Mouse (Mus musculus) limb, embryonic 12.5 days (tissue): ENCODE data around the gene Capn2. TPM values are rescaled to one million over a fixed set of nuclear protein-coding genes. Genes with fewer than 3 reads are reported as not detected.

Source experiments
- ATAC-seq: fragments of 200-750 bp; cut with Nextera tagmentation; 2 replicates; pipeline ENCODE4 v1.8.0; 2017; ENCODE audit warnings: low read depth, moderate TSS enrichment; ENCODE audit not compliant: insufficient number of reproducible peaks, insufficient read depth, low FRiP score, low TSS enrichment
- H3K27ac ChIP-seq: fragments of 300-500 bp; sonication (generic); 2 replicates; pipeline ENCODE4 v1.5.1; 2016; ENCODE audit warnings: mild to moderate bottlenecking, moderate library complexity
- H3K27me3 ChIP-seq: fragments of 300-500 bp; sonication (generic); 2 replicates; pipeline ENCODE4 v1.6.1; 2016; ENCODE audit warnings: mild to moderate bottlenecking, moderate library complexity
- H3K36me3 ChIP-seq: fragments of 300-500 bp; sonication (generic); 2 replicates; pipeline ENCODE4 v1.6.1; 2016; ENCODE audit warnings: mild to moderate bottlenecking, moderate library complexity
- H3K4me1 ChIP-seq: fragments of 300-500 bp; sonication (generic); replicated peaks from 2 replicates; pipeline ENCODE4 v1.6.1; 2016
- H3K4me2 ChIP-seq: fragments of 300-500 bp; sonication (generic); 2 replicates; pipeline ENCODE4 v1.6.1; 2016; ENCODE audit warnings: mild to moderate bottlenecking, moderate library complexity
- H3K4me3 ChIP-seq: fragments of 300-500 bp; sonication (generic); replicated peaks from 2 replicates; pipeline ENCODE4 v1.5.1; 2016; ENCODE audit warnings: mild to moderate bottlenecking
- H3K9ac ChIP-seq: fragments of 300-500 bp; sonication (generic); replicated peaks from 2 replicates; pipeline ENCODE4 v1.6.1; 2016; ENCODE audit warnings: mild to moderate bottlenecking, moderate library complexity
- H3K9me3 ChIP-seq: fragments of 300-500 bp; sonication (generic); 2 replicates; pipeline ENCODE4 v1.6.1; 2016; ENCODE audit warnings: mild to moderate bottlenecking, moderate library complexity
- WGBS: fragments of 180-500 bp; shearing (Covaris S2); methylation state at CpG from one replicate; pipeline ENCODE4 v1.1.7; 2016; 5-methylcytosine and 5-hydroxymethylcytosine counted together
- polyA plus RNA-seq: library from polyadenylated mRNA; unstranded; fragments of >200 nt; fragmentation: Nextera tagmentation; extraction: Ambion mirVana; gene quantifications from 2 replicates; pipeline ENCODE4 v1.2.1, GENCODE M21; 2016

Gene Capn2
- polyA plus RNA-seq, 1 experiment from 2014 or later: 134 TPM

DNA sequence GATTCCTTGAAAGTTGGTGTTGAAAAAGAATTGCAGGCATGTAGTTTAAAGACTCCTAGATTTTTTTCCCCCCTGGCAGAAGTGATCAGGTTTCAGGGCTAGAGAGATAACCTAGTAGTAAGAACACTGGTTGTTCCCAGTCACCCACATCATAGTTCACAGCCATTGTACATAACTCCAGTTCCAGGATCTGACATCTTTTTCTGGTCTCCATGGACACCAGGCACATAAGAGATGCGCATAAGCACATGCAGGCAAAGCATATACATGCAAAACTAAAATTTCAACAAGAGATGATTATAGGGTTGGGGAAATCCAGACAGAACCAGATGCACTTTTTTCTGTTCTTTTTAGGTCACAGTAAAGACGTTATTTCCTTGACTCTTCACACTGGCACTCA lies 62.3 kb downstream of the Capn2 start:
- 89% methylated on average over 2 of the region's 2 CpGs for WGBS
- no peaks in the 10 kb centered on the region for H3K9me3 ChIP-seq
- ATAC-seq: no peak
- H3K4me3 ChIP-seq: no peak overlapping the region
- H3K9ac ChIP-seq: no peak overlapping the region
- no peak overlapping the region for H3K4me2 ChIP-seq
- peaks cover 74% of the 10 kb centered on the region for H3K36me3 ChIP-seq
- H3K27ac ChIP-seq: no peak overlapping the region
- no peaks in the 10 kb centered on the region for H3K4me1 ChIP-seq
- H3K27me3 ChIP-seq: no peaks in the 10 kb centered on the region

DNA sequence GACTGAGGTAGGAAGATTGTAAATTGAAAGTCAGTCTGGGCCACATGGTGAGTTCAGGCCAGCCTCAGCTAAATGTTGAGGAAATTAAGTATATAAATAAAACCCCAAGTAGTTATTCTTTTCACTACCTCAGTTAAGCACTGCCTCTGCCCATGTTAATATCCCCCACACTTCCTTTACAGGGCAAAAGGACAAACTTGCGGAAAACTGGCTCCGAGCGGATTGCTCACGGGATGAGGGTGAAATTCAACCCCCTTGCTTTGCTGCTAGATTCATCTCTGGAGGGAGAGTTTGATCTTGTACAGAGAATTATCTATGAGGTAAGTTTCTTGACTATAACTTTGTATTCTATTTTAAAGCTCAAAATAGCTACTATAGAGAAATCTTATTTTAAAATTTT lies 64.9 kb downstream of the Capn2 start:
- Histone ChIP-seq H3K27ac (no peak overlapping the region), H3K4me3 (no peak overlapping the region), H3K9me3 (no peaks in the 10 kb centered on the region), H3K4me2 (no peak overlapping the region), H3K27me3 (no peaks in the 10 kb centered on the region), H3K36me3 (peaks cover 79% of the 10 kb centered on the region), H3K9ac (no peak overlapping the region), H3K4me1 (no peaks in the 10 kb centered on the region)
- ATAC-seq: no peak
- 71% methylated on average over 4 of the region's 4 CpGs for WGBS

GRCm38 (mm10) chr1:182448276-182449035 lies 69.0 kb downstream of the Capn2 start:
- no peak overlapping the region for H3K27ac ChIP-seq
- H3K27me3 ChIP-seq: no peaks in the 10 kb centered on the region
- peaks cover 80% of the 10 kb centered on the region for H3K36me3 ChIP-seq
- no peak overlapping the region for H3K4me2 ChIP-seq
- H3K9ac ChIP-seq: no peak overlapping the region
- H3K4me3 ChIP-seq: no peak overlapping the region
- no peaks in the 10 kb centered on the region for H3K9me3 ChIP-seq
- WGBS: 95% methylated on average over 14 of the region's 14 CpGs
- no peaks in the 10 kb centered on the region for H3K4me1 ChIP-seq
- ATAC-seq: no peak

- Histone ChIP-seq H3K36me3 (peaks cover 87% of the 10 kb centered on the region), H3K27ac (no peak overlapping the region), H3K9ac (no peak overlapping the region), H3K27me3 (no peaks in the 10 kb centered on the region), H3K4me3 (no peak overlapping the region), H3K4me2 (no peak overlapping the region), H3K9me3 (no peaks in the 10 kb centered on the region), H3K4me1 (no peaks in the 10 kb centered on the region)
- ATAC-seq: no peak
- 93% methylated on average over 2 of the region's 2 CpGs for WGBS
Observed at GRCm38 (mm10) chr1:182444116-182444515, 73.3 kb downstream of the Capn2 start.

- Histone ChIP-seq H3K27ac (no peak overlapping the region), H3K27me3 (no peaks in the 10 kb centered on the region), H3K4me3 (no peak overlapping the region), H3K36me3 (peaks cover 84% of the 10 kb centered on the region), H3K9ac (no peak overlapping the region), H3K4me2 (no peak overlapping the region), H3K4me1 (no peaks in the 10 kb centered on the region), H3K9me3 (no peaks in the 10 kb centered on the region)
- ATAC-seq: no peak
- WGBS: 90% methylated on average over 18 of the region's 18 CpGs
Observed at GRCm38 (mm10) chr1:182441791-182442473, 75.5 kb downstream of the Capn2 start.

- no peak overlapping the region for H3K4me3 ChIP-seq
- H3K27me3 ChIP-seq: no peaks in the 10 kb centered on the region
- 86% methylated on average over 5 of the region's 5 CpGs for WGBS
- peaks cover 78% of the 10 kb centered on the region for H3K36me3 ChIP-seq
- no peak overlapping the region for H3K4me2 ChIP-seq
- no peaks in the 10 kb centered on the region for H3K4me1 ChIP-seq
- no peak overlapping the region for H3K9ac ChIP-seq
- H3K27ac ChIP-seq: no peak overlapping the region
- H3K9me3 ChIP-seq: no peaks in the 10 kb centered on the region
- no peak for ATAC-seq
Observed at GRCm38 (mm10) chr1:182439546-182440222, 77.7 kb downstream of the Capn2 start.

GRCm38 (mm10) chr1:182436746-182437145 lies 80.7 kb downstream of the Capn2 start:
- 83% methylated on average over 5 of the region's 5 CpGs for WGBS
- H3K36me3 ChIP-seq: peaks cover 77% of the 10 kb centered on the region
- H3K4me2 ChIP-seq: no peak overlapping the region
- no peak overlapping the region for H3K4me3 ChIP-seq
- ATAC-seq: no peak
- no peak overlapping the region for H3K27ac ChIP-seq
- no peaks in the 10 kb centered on the region for H3K9me3 ChIP-seq
- H3K4me1 ChIP-seq: no peaks in the 10 kb centered on the region
- H3K9ac ChIP-seq: no peak overlapping the region
- no peaks in the 10 kb centered on the region for H3K27me3 ChIP-seq

- H3K9me3 ChIP-seq: no peaks in the 10 kb centered on the region
- H3K4me3 ChIP-seq: no peak overlapping the region
- ATAC-seq: no peak
- H3K36me3 ChIP-seq: peaks cover 72% of the 10 kb centered on the region
- H3K9ac ChIP-seq: no peak overlapping the region
- H3K27me3 ChIP-seq: no peaks in the 10 kb centered on the region
- H3K4me1 ChIP-seq: no peaks in the 10 kb centered on the region
- WGBS: 95% methylated on average over 3 of the region's 3 CpGs
- no peak overlapping the region for H3K4me2 ChIP-seq
- no peak overlapping the region for H3K27ac ChIP-seq
Observed at GRCm38 (mm10) chr1:182432059-182432458, 85.3 kb downstream of the Capn2 start.

DNA sequence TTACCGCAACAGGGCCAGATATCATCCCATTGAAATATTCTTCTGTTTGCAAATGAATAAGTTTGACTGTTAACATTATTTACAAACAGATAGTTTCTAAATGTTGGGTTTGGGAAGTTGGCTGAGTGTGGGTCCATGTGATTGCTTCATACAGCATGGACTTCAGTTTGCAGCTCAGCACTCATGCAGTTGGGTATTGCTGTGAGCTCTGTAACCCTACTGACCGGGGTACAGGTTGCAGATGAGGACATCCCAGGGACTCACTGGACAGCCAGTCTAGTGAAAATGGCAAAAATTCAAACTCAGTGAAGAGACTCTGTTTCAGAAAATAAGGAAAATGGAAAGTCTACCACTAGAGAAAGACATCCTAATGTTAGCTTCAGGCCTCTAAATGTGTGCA lies 86.7 kb downstream of the Capn2 start:
- Histone ChIP-seq H3K4me3 (no peak overlapping the region), H3K9me3 (no peaks in the 10 kb centered on the region), H3K27ac (no peak overlapping the region), H3K9ac (no peak overlapping the region), H3K4me1 (peaks cover 13% of the 10 kb centered on the region), H3K4me2 (no peak overlapping the region), H3K27me3 (no peaks in the 10 kb centered on the region), H3K36me3 (peaks cover 65% of the 10 kb centered on the region)
- 93% methylated on average over 2 of the region's 2 CpGs for WGBS
- no peak for ATAC-seq

GRCm38 (mm10) chr1:182429826-182430225 lies 87.6 kb downstream of the Capn2 start:
- Histone ChIP-seq H3K9me3 (no peaks in the 10 kb centered on the region), H3K9ac (no peak overlapping the region), H3K4me1 (peaks cover 20% of the 10 kb centered on the region), H3K27ac (no peak overlapping the region), H3K36me3 (peaks cover 58% of the 10 kb centered on the region), H3K4me3 (no peak overlapping the region), H3K4me2 (no peak overlapping the region), H3K27me3 (no peaks in the 10 kb centered on the region)
- 89% methylated on average over 3 of the region's 3 CpGs for WGBS
- ATAC-seq: no peak

GRCm38 (mm10) chr1:182427426-182427825 lies 90.0 kb downstream of the Capn2 start:
- 88% methylated on average over 1 of the region's 1 CpGs for WGBS
- no peak for ATAC-seq
- no peaks in the 10 kb centered on the region for H3K9me3 ChIP-seq

More at GRCm38 (mm10) chr1:182427426-182427825, 90.0 kb downstream of the Capn2 start:
- H3K27ac ChIP-seq: no peak overlapping the region
- H3K9ac ChIP-seq: no peak overlapping the region
- H3K4me1 ChIP-seq: peaks cover 21% of the 10 kb centered on the region
- no peaks in the 10 kb centered on the region for H3K27me3 ChIP-seq
- H3K4me3 ChIP-seq: no peak overlapping the region
- H3K36me3 ChIP-seq: peaks cover 39% of the 10 kb centered on the region
- no peak overlapping the region for H3K4me2 ChIP-seq
